41 mouse cellular contexts compared by ENCODE assay signal in the genomic region with DNA sequence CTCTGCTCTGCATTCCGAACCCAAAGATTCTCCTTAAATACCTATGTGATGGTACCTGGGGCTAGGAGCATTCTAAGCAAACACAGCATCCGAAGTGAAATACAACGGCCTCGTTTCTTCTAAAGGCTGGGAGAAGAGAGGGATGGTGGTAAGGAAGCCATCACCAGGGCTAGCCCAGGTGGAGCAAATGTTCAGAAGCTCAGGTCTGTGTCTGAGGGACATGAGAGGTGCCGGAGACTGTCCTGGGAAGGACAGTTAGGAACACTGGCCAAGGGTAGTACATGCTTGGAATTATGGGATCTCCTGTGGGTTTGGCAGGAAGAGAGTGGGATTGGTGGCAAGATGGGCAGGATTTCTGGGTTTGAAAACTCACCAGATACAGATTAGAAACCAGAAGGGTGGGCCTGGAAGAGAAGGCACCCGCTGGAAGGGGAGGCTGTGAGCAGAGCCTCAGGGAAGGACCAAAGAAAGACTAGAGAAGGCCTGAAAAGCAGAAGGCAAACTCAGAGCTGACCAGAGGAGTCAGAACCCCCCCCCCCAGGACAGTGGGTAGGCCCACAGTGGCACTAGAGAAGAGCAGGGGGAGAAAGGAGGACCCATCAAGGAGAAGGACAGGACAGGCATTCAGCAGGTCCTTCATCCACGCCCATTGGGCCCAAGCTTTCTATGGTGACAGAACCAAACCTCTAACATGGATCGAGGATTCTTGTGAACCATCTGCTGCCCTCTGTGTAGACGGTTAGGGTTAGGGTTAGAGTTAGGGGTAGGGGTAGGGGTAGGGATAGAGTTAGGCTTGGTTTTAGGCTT. TPM values are rescaled to one million over a fixed set of nuclear protein-coding genes. Genes with fewer than 3 reads are reported as not detected.
A peak's percentile ranks its signal among the peaks of the same experiment; 100 is the strongest.
DNase-seq lines count a peak whose midpoint lies in the region; ATAC-seq and TF ChIP-seq lines count a peak whose summit lies in the region.
"Had no signal": no experiment of that assay in that cellular context is flagged by ENCODE, and none has a peak within 500 bp of the region (broad histone marks: within the 10 kb centered on the region; RNA-seq: fewer than 3 reads in every experiment).

No protein-coding gene starts in this region.

- peaks cover 28% of the 10 kb centered on the region for H3K27me3 ChIP-seq in forebrain, embryonic 10.5 days (ENCODE audit: poor library complexity, severe bottlenecking)
- H3K27me3 ChIP-seq in forebrain, embryonic 15.5 days = no peaks in the 10 kb centered on the region
- H3K27me3 ChIP-seq in heart, postnatal 0 days (ENCODE audit: control insufficient read depth, insufficient read depth, low read length) = 0 out of 2 replicates have a peak, but pooled peaks cover 5% of the 10 kb centered on the region
- no peaks in the 10 kb centered on the region for H3K27me3 ChIP-seq in midbrain, embryonic 11.5 days (ENCODE audit: control insufficient read depth, insufficient read depth, low read length)
- 0 out of 2 replicates have a peak, but pooled peaks cover 3% of the 10 kb centered on the region for H3K27me3 ChIP-seq in midbrain, embryonic 13.5 days
- H3K27me3 ChIP-seq: embryonic facial prominence, embryonic 15.5 days; forebrain, embryonic 13.5 days; hindbrain, embryonic 15.5 days; stomach, embryonic 15.5 days had no signal

- peak overlapping the region; percentile 12; the same call in 1 of the 2 replicates for H3K27ac ChIP-seq in forebrain, embryonic 10.5 days
- no peak overlapping the region for H3K27ac ChIP-seq in forebrain, embryonic 15.5 days (replicated peaks)
- H3K27ac ChIP-seq in heart, postnatal 0 days (ENCODE audit: low read depth) = 0 out of 2 replicates have a peak overlapping the region, but pooled peaks have one; percentile 71
- H3K27ac ChIP-seq in midbrain, embryonic 11.5 days (ENCODE audit: low read depth, low read length) = no peak overlapping the region
- no peak overlapping the region for H3K27ac ChIP-seq in midbrain, embryonic 13.5 days
- peak overlapping the region; percentile 95 for H3K27ac ChIP-seq in brown adipose tissue, adult 24 weeks (replicated peaks; ENCODE audit: low read depth, low read length)
- H3K27ac ChIP-seq: forebrain, embryonic 13.5 days; hindbrain, embryonic 15.5 days; stomach, embryonic 15.5 days had no signal

- intact Hi-C loops in heart, postnatal 25 days (cut with DNase I) = no loop called here

- no peak overlapping the region for H3K4me2 ChIP-seq in forebrain, embryonic 15.5 days (replicated peaks)
- no peak overlapping the region for H3K4me2 ChIP-seq in heart, postnatal 0 days (ENCODE audit: low read depth, low read length)
- no peak overlapping the region for H3K4me2 ChIP-seq in midbrain, embryonic 11.5 days
- H3K4me2 ChIP-seq in midbrain, embryonic 13.5 days (replicated peaks) = no peak overlapping the region
- H3K4me2 ChIP-seq: embryonic facial prominence, embryonic 15.5 days; forebrain, embryonic 13.5 days; hindbrain, embryonic 15.5 days; stomach, embryonic 15.5 days had no signal

- H3K4me1 ChIP-seq in forebrain, embryonic 10.5 days = peaks cover 37% of the 10 kb centered on the region
- peaks cover 8% of the 10 kb centered on the region for H3K4me1 ChIP-seq in forebrain, embryonic 15.5 days
- peaks cover 5% of the 10 kb centered on the region; the same call in 1 of the 2 replicates for H3K4me1 ChIP-seq in heart, postnatal 0 days (ENCODE audit: control insufficient read depth, insufficient read depth)
- peaks cover 16% of the 10 kb centered on the region for H3K4me1 ChIP-seq in midbrain, embryonic 11.5 days (ENCODE audit: control insufficient read depth, insufficient read depth, low read length)
- peaks cover 15% of the 10 kb centered on the region for H3K4me1 ChIP-seq in midbrain, embryonic 13.5 days (replicated peaks)
- H3K4me1 ChIP-seq in brown adipose tissue, adult 24 weeks (ENCODE audit: control insufficient read depth, insufficient read depth, insufficient read length, low read length) = peaks cover 21% of the 10 kb centered on the region

- TF ChIP-seq CTCF in heart, postnatal 0 days (IDR thresholded peaks at IDR 0.05; ENCODE audit: low read depth) = no peak

- no peak overlapping the region for H3K9ac ChIP-seq in forebrain, embryonic 15.5 days (replicated peaks)
- no peak overlapping the region for H3K9ac ChIP-seq in heart, postnatal 0 days (replicated peaks; ENCODE audit: low read depth, low read length)
- H3K9ac ChIP-seq in midbrain, embryonic 11.5 days (ENCODE audit: low read length) = no peak overlapping the region
- no peak overlapping the region for H3K9ac ChIP-seq in midbrain, embryonic 13.5 days (replicated peaks)
- H3K9ac ChIP-seq: embryonic facial prominence, embryonic 15.5 days; forebrain, embryonic 13.5 days; hindbrain, embryonic 15.5 days; stomach, embryonic 15.5 days had no signal

- no peak for DNase-seq in forebrain, embryonic 10.5 days (ENCODE audit: extremely low spot score, low spot score)
- DNase-seq in heart, postnatal 0 days (ENCODE audit: low spot score) = no peak
- DNase-seq in heart, postnatal 25 days (ENCODE audit: low spot score) = no peak
- peak; percentile 71 for DNase-seq in midbrain, embryonic 11.5 days (ENCODE audit: low spot score, missing footprints)
- no peak for DNase-seq in frontal cortex, postnatal 10 days (ENCODE audit: low spot score in 2 of 2)
- DNase-seq: adrenal gland, adult 2 months; adrenal gland, postnatal 36 days; cerebellum, adult 2 months; cerebellum, postnatal 14 days; heart, postnatal 10 days; kidney, adult 11 months; kidney, postnatal 14 days; layer of hippocampus, adult 9-11 months; lung, adult 18-20 months; midbrain, embryonic 14.5 days; right cerebral cortex, postnatal 25 days; thymus, postnatal 25 days had no signal

- H3K9me3 ChIP-seq in forebrain, embryonic 10.5 days = no peaks in the 10 kb centered on the region
- no peaks in the 10 kb centered on the region for H3K9me3 ChIP-seq in forebrain, embryonic 15.5 days
- no peaks in the 10 kb centered on the region for H3K9me3 ChIP-seq in heart, postnatal 0 days (replicated peaks; ENCODE audit: control insufficient read depth, low read length)
- no peaks in the 10 kb centered on the region for H3K9me3 ChIP-seq in midbrain, embryonic 11.5 days (ENCODE audit: control insufficient read depth, low read length)
- no peaks in the 10 kb centered on the region for H3K9me3 ChIP-seq in midbrain, embryonic 13.5 days
- H3K9me3 ChIP-seq: embryonic facial prominence, embryonic 15.5 days; forebrain, embryonic 13.5 days; hindbrain, embryonic 15.5 days; megakaryocyte, embryonic 14.5 days; stomach, embryonic 15.5 days had no signal

- ATAC-seq in forebrain, embryonic 15.5 days (replicated peaks) = no peak
- no peak for ATAC-seq in heart, postnatal 0 days (ENCODE audit: insufficient read depth, low read depth)
- no peak for ATAC-seq in midbrain, embryonic 11.5 days (ENCODE audit: low FRiP score)
- ATAC-seq in midbrain, embryonic 13.5 days = no peak
- ATAC-seq: activated CD4-positive, CD25-positive, alpha-beta regulatory T cell, adult 4 months; forebrain, embryonic 13.5 days; inflammation-experienced regulatory T-cells, adult 6 months; lung, postnatal 0 days had no signal

- no peaks in the 10 kb centered on the region for H3K36me3 ChIP-seq in forebrain, embryonic 10.5 days (replicated peaks)
- H3K36me3 ChIP-seq in forebrain, embryonic 15.5 days = no peaks in the 10 kb centered on the region
- H3K36me3 ChIP-seq in heart, postnatal 0 days (replicated peaks; ENCODE audit: control insufficient read depth, insufficient read depth, low read length) = no peaks in the 10 kb centered on the region
- H3K36me3 ChIP-seq in midbrain, embryonic 11.5 days (ENCODE audit: control insufficient read depth, insufficient read depth, low read length) = no peaks in the 10 kb centered on the region
- no peaks in the 10 kb centered on the region for H3K36me3 ChIP-seq in midbrain, embryonic 13.5 days
- H3K36me3 ChIP-seq: embryonic facial prominence, embryonic 15.5 days; hindbrain, embryonic 15.5 days; stomach, embryonic 15.5 days had no signal

- no peak for TF ChIP-seq EP300 in heart, postnatal 0 days (IDR thresholded peaks at IDR 0.05; ENCODE audit: low read depth)

- 90% methylated on average over 9 of the region's 9 CpGs for WGBS in forebrain, embryonic 10.5 days
- 93% methylated on average over 9 of the region's 9 CpGs for WGBS in forebrain, embryonic 15.5 days
- WGBS in heart, postnatal 0 days = 91% methylated on average over 9 of the region's 9 CpGs
- 92% methylated on average over 9 of the region's 9 CpGs for WGBS in midbrain, embryonic 11.5 days
- 91% methylated on average over 9 of the region's 9 CpGs for WGBS in midbrain, embryonic 13.5 days

- H3K4me3 ChIP-seq in forebrain, embryonic 10.5 days = no peak overlapping the region
- no peak overlapping the region for H3K4me3 ChIP-seq in forebrain, embryonic 15.5 days
- H3K4me3 ChIP-seq in heart, postnatal 0 days (ENCODE audit: low read depth, low read length) = no peak overlapping the region
- H3K4me3 ChIP-seq in midbrain, embryonic 11.5 days (ENCODE audit: low read depth, low read length) = no peak overlapping the region
- H3K4me3 ChIP-seq in midbrain, embryonic 13.5 days (replicated peaks) = no peak overlapping the region
- no peak overlapping the region for H3K4me3 ChIP-seq in brown adipose tissue, adult 24 weeks (ENCODE audit: insufficient read depth, low read depth, low read length)
- H3K4me3 ChIP-seq: embryonic facial prominence, embryonic 15.5 days; forebrain, embryonic 13.5 days; hindbrain, embryonic 15.5 days; stomach, embryonic 15.5 days had no signal

RNA-seq across cellular contexts. Expression of a gene that starts 1.7 kb away (rescaled TPM):
- polyA plus RNA-seq in forebrain, embryonic 10.5 days (2016; fragmentation: Nextera tagmentation; extraction: Ambion mirVana) = 8.4 and 8.7 TPM in 2 replicates
- 3.7 TPM in 2 replicates for polyA plus RNA-seq in forebrain, embryonic 15.5 days (2015; fragmentation: Nextera tagmentation; extraction: Ambion mirVana)
- 17.1 and 29.3 TPM in 2 replicates for total RNA-seq in heart, postnatal 0 days (2014; rRNA removed; ENCODE audit: low replicate concordance)
- 7.2 and 9.0 TPM in 2 replicates for polyA plus RNA-seq in heart, postnatal 0 days (2015; fragmentation: Nextera tagmentation; extraction: Ambion mirVana)
- 10 to 100 TPM; 32.5 to 43.1 TPM for total RNA-seq in heart, postnatal 25 days (2021)
- 2.9 and 3.3 TPM in 2 replicates for polyA plus RNA-seq in midbrain, embryonic 11.5 days (2014; fragmentation: Nextera tagmentation; extraction: Ambion mirVana)
- 3.1 and 4.0 TPM in 2 replicates for polyA plus RNA-seq in midbrain, embryonic 13.5 days (2015; fragmentation: Nextera tagmentation; extraction: Ambion mirVana)
- polyA plus RNA-seq in brown adipose tissue, adult 24 weeks (2012; ENCODE audit: insufficient read depth, insufficient read length, missing spikeins) = 7.0 and 9.6 TPM in 2 replicates
- total RNA-seq: monocyte, adult 5-6 weeks; neutrophil, adult 5-6 weeks had no signal

RNA-seq across cellular contexts. Expression of a gene that starts 7.9 kb away (rescaled TPM):
- polyA plus RNA-seq in forebrain, embryonic 10.5 days (2016; fragmentation: Nextera tagmentation; extraction: Ambion mirVana) = not detected in 2 replicates
- polyA plus RNA-seq in forebrain, embryonic 15.5 days (2015; fragmentation: Nextera tagmentation; extraction: Ambion mirVana) = not detected in 2 replicates
- not detected in 2 replicates for total RNA-seq in heart, postnatal 0 days (2014; rRNA removed; ENCODE audit: low replicate concordance)
- not detected in 2 replicates for polyA plus RNA-seq in heart, postnatal 0 days (2015; fragmentation: Nextera tagmentation; extraction: Ambion mirVana)
- not detected for total RNA-seq in heart, postnatal 25 days (2021)
- not detected in 2 replicates for polyA plus RNA-seq in midbrain, embryonic 11.5 days (2014; fragmentation: Nextera tagmentation; extraction: Ambion mirVana)
- not detected in 2 replicates for polyA plus RNA-seq in midbrain, embryonic 13.5 days (2015; fragmentation: Nextera tagmentation; extraction: Ambion mirVana)
- not detected in 2 replicates for polyA plus RNA-seq in brown adipose tissue, adult 24 weeks (2012; ENCODE audit: insufficient read depth, insufficient read length, missing spikeins)
- total RNA-seq: adrenal gland, adult 2 months; adrenal gland, postnatal 36 days; CH12.LX; ES-E14; gastrocnemius, adult 18-20 months; gastrocnemius, postnatal 4 days; heart, postnatal 10 days; left cerebral cortex, postnatal 10 days; liver, adult 2 months; monocyte, adult 5-6 weeks; neutrophil, adult 5-6 weeks had no signal
- polyA plus RNA-seq: activated CD4-positive, CD25-positive, alpha-beta regulatory T cell, adult 4 months; adrenal gland, adult 2 months; brain, embryonic 14.5 days; C2C12; cerebellum, adult 2 months; cortical plate, adult 2 months; embryonic facial prominence, embryonic 15.5 days; forebrain, embryonic 13.5 days; hindbrain, embryonic 15.5 days; inflammation-experienced regulatory T-cells, adult 6 months; kidney, embryonic 14.5 days; limb, embryonic 11.5 days; liver, adult 2 months; lung, postnatal 0 days; midbrain, embryonic 14.5 days; stomach, embryonic 15.5 days had no signal

RNA-seq across cellular contexts. Expression of a gene that starts 34.5 kb away (rescaled TPM):
- 128 and 129 TPM in 2 replicates for polyA plus RNA-seq in forebrain, embryonic 10.5 days (2016; fragmentation: Nextera tagmentation; extraction: Ambion mirVana)
- 88.7 and 95.4 TPM in 2 replicates for polyA plus RNA-seq in forebrain, embryonic 15.5 days (2015; fragmentation: Nextera tagmentation; extraction: Ambion mirVana)
- total RNA-seq in heart, postnatal 0 days (2014; rRNA removed; ENCODE audit: low replicate concordance) = 48.3 and 88.8 TPM in 2 replicates
- polyA plus RNA-seq in heart, postnatal 0 days (2015; fragmentation: Nextera tagmentation; extraction: Ambion mirVana) = 35.9 and 39.7 TPM in 2 replicates
- total RNA-seq in heart, postnatal 25 days (2021) = 10 to 100 TPM; 11.5 to 12.2 TPM
- 112 and 122 TPM in 2 replicates for polyA plus RNA-seq in midbrain, embryonic 11.5 days (2014; fragmentation: Nextera tagmentation; extraction: Ambion mirVana)
- 89.6 and 92.2 TPM in 2 replicates for polyA plus RNA-seq in midbrain, embryonic 13.5 days (2015; fragmentation: Nextera tagmentation; extraction: Ambion mirVana)
- 426 and 428 TPM in 2 replicates for polyA plus RNA-seq in brown adipose tissue, adult 24 weeks (2012; ENCODE audit: insufficient read depth, insufficient read length, missing spikeins)

RNA-seq across cellular contexts. Expression of a gene that starts 38.8 kb away (rescaled TPM):
- 0.09 and 0.12 TPM in 2 replicates for polyA plus RNA-seq in forebrain, embryonic 10.5 days (2016; fragmentation: Nextera tagmentation; extraction: Ambion mirVana)
- 0.19 and 0.24 TPM in 2 replicates for polyA plus RNA-seq in forebrain, embryonic 15.5 days (2015; fragmentation: Nextera tagmentation; extraction: Ambion mirVana)
- total RNA-seq in heart, postnatal 0 days (2014; rRNA removed; ENCODE audit: low replicate concordance) = 2.2 and 3.4 TPM in 2 replicates
- polyA plus RNA-seq in heart, postnatal 0 days (2015; fragmentation: Nextera tagmentation; extraction: Ambion mirVana) = 0.20 and 0.27 TPM in 2 replicates
- 1 to 10 TPM; 1.6 to 2.2 TPM for total RNA-seq in heart, postnatal 25 days (2021)
- polyA plus RNA-seq in midbrain, embryonic 11.5 days (2014; fragmentation: Nextera tagmentation; extraction: Ambion mirVana) = 0.10 TPM in 2 replicates
- polyA plus RNA-seq in midbrain, embryonic 13.5 days (2015; fragmentation: Nextera tagmentation; extraction: Ambion mirVana) = 0.06 and 0.17 TPM in 2 replicates
- 1.0 and 1.2 TPM in 2 replicates for polyA plus RNA-seq in brown adipose tissue, adult 24 weeks (2012; ENCODE audit: insufficient read depth, insufficient read length, missing spikeins)
- total RNA-seq: CH12.LX; monocyte, adult 5-6 weeks had no signal
- polyA plus RNA-seq: activated CD4-positive, CD25-positive, alpha-beta regulatory T cell, adult 4 months; inflammation-experienced regulatory T-cells, adult 6 months had no signal

RNA-seq across cellular contexts. Expression of a gene that starts 54.5 kb away (rescaled TPM):
- 8.9 and 10.0 TPM in 2 replicates for polyA plus RNA-seq in forebrain, embryonic 10.5 days (2016; fragmentation: Nextera tagmentation; extraction: Ambion mirVana)
- 18.8 and 19.7 TPM in 2 replicates for polyA plus RNA-seq in forebrain, embryonic 15.5 days (2015; fragmentation: Nextera tagmentation; extraction: Ambion mirVana)
- 62.9 and 84.8 TPM in 2 replicates for total RNA-seq in heart, postnatal 0 days (2014; rRNA removed; ENCODE audit: low replicate concordance)
- polyA plus RNA-seq in heart, postnatal 0 days (2015; fragmentation: Nextera tagmentation; extraction: Ambion mirVana) = 7.1 and 7.8 TPM in 2 replicates
- 10 to 100 TPM; 76.6 to 80.9 TPM for total RNA-seq in heart, postnatal 25 days (2021)
- polyA plus RNA-seq in midbrain, embryonic 11.5 days (2014; fragmentation: Nextera tagmentation; extraction: Ambion mirVana) = 8.7 and 9.5 TPM in 2 replicates
- 13.3 and 15.0 TPM in 2 replicates for polyA plus RNA-seq in midbrain, embryonic 13.5 days (2015; fragmentation: Nextera tagmentation; extraction: Ambion mirVana)
- 78.2 and 99.0 TPM in 2 replicates for polyA plus RNA-seq in brown adipose tissue, adult 24 weeks (2012; ENCODE audit: insufficient read depth, insufficient read length, missing spikeins)

Comparison
In these comparisons a context has a peak if more than half of its experiments do, and no peak if none do; other contexts are left out.
1. H3K27ac ChIP-seq: peak in forebrain, embryonic 10.5 days (single experiment), heart, postnatal 0 days (single experiment) and brown adipose tissue, adult 24 weeks (single experiment); none in forebrain, embryonic 15.5 days (single experiment), midbrain, embryonic 11.5 days (single experiment) and midbrain, embryonic 13.5 days (single experiment).